Mouse (Mus musculus) hindbrain, embryonic 10.5 days (tissue): Measurements from ENCODE around the gene Fa2h. TPM values are rescaled to one million over a fixed set of nuclear protein-coding genes. Genes with fewer than 3 reads are reported as not detected.

Experiments used
- DNase-seq: peaks from one replicate; pipeline ENCODE4 v3.0.0-alpha.2; 2017; ENCODE audit warnings: low spot score
- H3K27ac ChIP-seq: fragments of 300-500 bp; sonication (generic); 2 replicates; pipeline ENCODE4 v1.5.1; 2016; ENCODE audit warnings: mild to moderate bottlenecking, moderate library complexity
- H3K27me3 ChIP-seq: fragments of 300-500 bp; sonication (generic); 2 replicates; pipeline ENCODE4 v1.6.1; 2016; ENCODE audit warnings: mild to moderate bottlenecking; ENCODE audit not compliant: poor library complexity, insufficient read depth, severe bottlenecking
- H3K36me3 ChIP-seq: fragments of 300-500 bp; sonication (generic); 2 replicates; pipeline ENCODE4 v1.6.1; 2016; ENCODE audit warnings: mild to moderate bottlenecking, moderate library complexity
- H3K4me1 ChIP-seq: fragments of 300-500 bp; sonication (generic); replicated peaks from 2 replicates; pipeline ENCODE4 v1.6.1; 2016; ENCODE audit warnings: mild to moderate bottlenecking
- H3K4me3 ChIP-seq: fragments of 300-500 bp; sonication (generic); 2 replicates; pipeline ENCODE4 v1.5.1; 2016; ENCODE audit warnings: mild to moderate bottlenecking, moderate library complexity
- H3K9me3 ChIP-seq: fragments of 300-500 bp; sonication (generic); 2 replicates; pipeline ENCODE4 v1.6.1; 2016; ENCODE audit warnings: mild to moderate bottlenecking, moderate library complexity
- WGBS: fragments of 180-500 bp; shearing (Covaris S2); methylation state at CpG from one replicate; pipeline ENCODE4 v1.1.7; 2016; 5-methylcytosine and 5-hydroxymethylcytosine counted together
- polyA plus RNA-seq: library from polyadenylated mRNA; unstranded; fragments of >200 nt; fragmentation: Nextera tagmentation; extraction: Ambion mirVana; gene quantifications from 2 replicates; pipeline ENCODE4 v1.2.1, GENCODE M21; 2016

Gene Fa2h
- polyA plus RNA-seq, 1 experiment from 2014 or later: 0.09 TPM

- peaks cover 13% of the 10 kb centered on the region for H3K4me1 ChIP-seq
- 73% methylated on average over 4 of the region's 4 CpGs for WGBS
Observed at GRCm38 (mm10) chr8:111389581-111389980, 4.0 kb downstream of the Fa2h start.

GRCm38 (mm10) chr8:111385915-111386314, 7.7 kb downstream of the Fa2h start:
- Histone ChIP-seq H3K4me1 (no peaks in the 10 kb centered on the region), H3K27me3 (peaks cover 10% of the 10 kb centered on the region), H3K27ac (no peak overlapping the region), H3K36me3 (no peaks in the 10 kb centered on the region), H3K4me3 (no peak overlapping the region), H3K9me3 (no peaks in the 10 kb centered on the region)
- 84% methylated on average over 9 of the region's 9 CpGs for WGBS
- DNase-seq: no peak

More at GRCm38 (mm10) chr8:111389581-111389980, 4.0 kb downstream of the Fa2h start:
- no peak for DNase-seq
- no peak overlapping the region for H3K4me3 ChIP-seq
- H3K27ac ChIP-seq: no peak overlapping the region
- H3K27me3 ChIP-seq: peaks cover 43% of the 10 kb centered on the region
- H3K36me3 ChIP-seq: no peaks in the 10 kb centered on the region
- no peaks in the 10 kb centered on the region for H3K9me3 ChIP-seq

- H3K27me3 ChIP-seq: peaks cover 4% of the 10 kb centered on the region; the same call in 1 of the 2 replicates
- no peaks in the 10 kb centered on the region for H3K36me3 ChIP-seq
- no peak overlapping the region for H3K27ac ChIP-seq
- H3K4me3 ChIP-seq: no peak overlapping the region
- no peak for DNase-seq
- H3K4me1 ChIP-seq: no peaks in the 10 kb centered on the region
- H3K9me3 ChIP-seq: no peaks in the 10 kb centered on the region
- 54% methylated on average over 2 of the region's 2 CpGs for WGBS
Observed at GRCm38 (mm10) chr8:111384628-111385027, 9.0 kb downstream of the Fa2h start.

- peak; percentile 23 for DNase-seq
- Histone ChIP-seq H3K27ac (peak overlapping the region; percentile 67), H3K4me1 (peaks cover 9% of the 10 kb centered on the region), H3K36me3 (no peaks in the 10 kb centered on the region), H3K4me3 (no peak overlapping the region), H3K27me3 (no peaks in the 10 kb centered on the region), H3K9me3 (no peaks in the 10 kb centered on the region)
- WGBS: 48% methylated on average over 6 of the region's 6 CpGs
Observed at GRCm38 (mm10) chr8:111375192-111375591, 18.4 kb downstream of the Fa2h start.

- 0 out of 2 replicates have a peak, but pooled peaks cover 6% of the 10 kb centered on the region for H3K4me1 ChIP-seq
- H3K27ac ChIP-seq: no peak overlapping the region
- DNase-seq: no peak
- WGBS: 92% methylated on average over 9 of the region's 9 CpGs
- no peaks in the 10 kb centered on the region for H3K36me3 ChIP-seq
- no peaks in the 10 kb centered on the region for H3K9me3 ChIP-seq
- 0 out of 2 replicates have a peak, but pooled peaks cover 3% of the 10 kb centered on the region for H3K27me3 ChIP-seq
- H3K4me3 ChIP-seq: no peak overlapping the region
Observed at GRCm38 (mm10) chr8:111369711-111370110, 23.9 kb downstream of the Fa2h start.

- no peaks in the 10 kb centered on the region for H3K9me3 ChIP-seq
- 0 out of 2 replicates have a peak, but pooled peaks cover 3% of the 10 kb centered on the region for H3K27me3 ChIP-seq
- 86% methylated on average over 8 of the region's 8 CpGs for WGBS
- H3K36me3 ChIP-seq: no peaks in the 10 kb centered on the region
- no peak overlapping the region for H3K4me3 ChIP-seq
- H3K27ac ChIP-seq: no peak overlapping the region
- H3K4me1 ChIP-seq: 0 out of 2 replicates have a peak, but pooled peaks cover 6% of the 10 kb centered on the region
- no peak for DNase-seq
Observed at GRCm38 (mm10) chr8:111367350-111367749, 26.3 kb downstream of the Fa2h start.

GRCm38 (mm10) chr8:111366610-111367234, 26.9 kb downstream of the Fa2h start:
- Histone ChIP-seq H3K36me3 (no peaks in the 10 kb centered on the region), H3K9me3 (no peaks in the 10 kb centered on the region), H3K27ac (no peak overlapping the region), H3K4me1 (0 out of 2 replicates have a peak, but pooled peaks cover 6% of the 10 kb centered on the region), H3K4me3 (no peak overlapping the region), H3K27me3 (0 out of 2 replicates have a peak, but pooled peaks cover 3% of the 10 kb centered on the region)
- 38% methylated on average over 14 of the region's 14 CpGs for WGBS
- peak; percentile 10 for DNase-seq

GRCm38 (mm10) chr8:111363489-111363888, 30.1 kb downstream of the Fa2h start:
- no peaks in the 10 kb centered on the region for H3K9me3 ChIP-seq
- no peak for DNase-seq
- H3K27me3 ChIP-seq: peaks cover 3% of the 10 kb centered on the region; the same call in 1 of the 2 replicates
- peaks cover 14% of the 10 kb centered on the region for H3K4me1 ChIP-seq
- no peaks in the 10 kb centered on the region for H3K36me3 ChIP-seq
- no peak overlapping the region for H3K4me3 ChIP-seq
- H3K27ac ChIP-seq: no peak overlapping the region
- 78% methylated on average over 8 of the region's 8 CpGs for WGBS

GRCm38 (mm10) chr8:111360579-111361209, 32.9 kb downstream of the Fa2h start:
- DNase-seq: no peak
- no peaks in the 10 kb centered on the region for H3K36me3 ChIP-seq
- no peak overlapping the region for H3K4me3 ChIP-seq
- peaks cover 8% of the 10 kb centered on the region for H3K4me1 ChIP-seq
- H3K27me3 ChIP-seq: no peaks in the 10 kb centered on the region; the same call in 1 of the 2 replicates
- peak overlapping the region; percentile 29; the same call in 1 of the 2 replicates for H3K27ac ChIP-seq
- WGBS: 57% methylated on average over 7 of the region's 7 CpGs
- no peaks in the 10 kb centered on the region for H3K9me3 ChIP-seq

- Histone ChIP-seq H3K9me3 (no peaks in the 10 kb centered on the region), H3K4me1 (peaks cover 8% of the 10 kb centered on the region), H3K27ac (no peak overlapping the region), H3K27me3 (no peaks in the 10 kb centered on the region; the same call in 1 of the 2 replicates), H3K4me3 (no peak overlapping the region), H3K36me3 (no peaks in the 10 kb centered on the region)
- WGBS: 73% methylated on average over 5 of the region's 5 CpGs
- DNase-seq: no peak
Observed at GRCm38 (mm10) chr8:111359936-111360335, 33.7 kb downstream of the Fa2h start.

- no peak for DNase-seq
- no peaks in the 10 kb centered on the region; the same call in 1 of the 2 replicates for H3K27me3 ChIP-seq
- H3K4me3 ChIP-seq: no peak overlapping the region
- H3K4me1 ChIP-seq: peaks cover 8% of the 10 kb centered on the region
- H3K9me3 ChIP-seq: no peaks in the 10 kb centered on the region
- 56% methylated on average over 1 of the region's 1 CpGs for WGBS
- no peak overlapping the region for H3K27ac ChIP-seq
- H3K36me3 ChIP-seq: no peaks in the 10 kb centered on the region
Observed at GRCm38 (mm10) chr8:111358905-111359304, 34.7 kb downstream of the Fa2h start.

GRCm38 (mm10) chr8:111357433-111357832, 36.2 kb downstream of the Fa2h start:
- Histone ChIP-seq H3K27ac (no peak overlapping the region), H3K4me1 (peaks cover 8% of the 10 kb centered on the region), H3K27me3 (no peaks in the 10 kb centered on the region; the same call in 1 of the 2 replicates), H3K4me3 (no peak overlapping the region), H3K9me3 (no peaks in the 10 kb centered on the region), H3K36me3 (no peaks in the 10 kb centered on the region)
- DNase-seq: no peak
- WGBS: 87% methylated on average over 4 of the region's 4 CpGs

- Histone ChIP-seq H3K4me1 (no peaks in the 10 kb centered on the region), H3K27me3 (no peaks in the 10 kb centered on the region), H3K9me3 (no peaks in the 10 kb centered on the region), H3K27ac (no peak overlapping the region), H3K36me3 (no peaks in the 10 kb centered on the region), H3K4me3 (no peak overlapping the region)
- DNase-seq: no peak
- 82% methylated on average over 9 of the region's 9 CpGs for WGBS
Observed at GRCm38 (mm10) chr8:111353497-111353896, 40.1 kb downstream of the Fa2h start.
